Mouse (Mus musculus): ENCODE measurements around the gene 1700034J05Rik.
A peak's percentile ranks its signal among the peaks of the same experiment; 100 is the strongest.

1700034J05Rik gene

DNA sequence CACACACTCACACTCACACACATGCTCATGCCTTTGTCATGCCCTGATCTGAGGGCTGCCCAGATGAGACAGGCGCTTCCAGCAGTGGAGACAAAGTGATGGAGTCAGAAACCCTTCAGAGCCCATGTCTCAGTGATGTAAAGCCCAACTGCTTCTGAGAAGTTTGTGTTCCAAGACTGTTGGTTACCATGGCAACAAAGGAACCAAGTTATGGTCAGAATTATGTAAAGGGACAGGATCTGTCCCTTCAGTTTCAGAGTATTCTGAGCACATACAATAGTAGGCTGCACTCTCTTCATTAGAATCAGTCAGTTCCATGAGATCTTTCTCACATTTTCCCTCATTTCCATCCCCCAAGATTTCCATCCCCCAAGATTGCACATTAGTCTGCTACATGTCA, at the start of gene 1700034J05Rik:
Gene 1700034J05Rik, minus strand, starts transcription at position 165 of the 400 bp plus-strand sequence.
- no peak for DNase-seq (ENCODE audit: low spot score)

DNA sequence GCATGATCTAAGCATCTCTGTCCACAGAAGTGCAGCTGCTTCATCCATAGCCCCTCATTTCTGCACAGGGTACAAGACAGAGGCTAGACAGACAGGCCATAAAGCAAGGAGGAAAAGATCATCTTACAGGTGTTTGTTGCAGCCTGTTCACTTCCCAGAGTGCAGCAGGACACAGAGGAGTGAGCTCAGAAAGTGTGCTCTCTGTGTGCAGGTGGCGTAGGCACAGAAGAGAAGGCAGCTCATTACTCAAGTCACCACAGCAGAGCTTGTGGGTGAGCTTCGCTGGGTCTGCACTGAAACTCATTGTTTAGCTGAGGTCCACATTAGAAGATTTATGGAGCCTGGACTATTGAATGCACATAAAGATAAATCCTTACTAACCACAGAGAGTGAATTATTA, 45.5 kb upstream of the 1700034J05Rik start:
- DNase-seq (ENCODE audit: low spot score) = no peak

DNA sequence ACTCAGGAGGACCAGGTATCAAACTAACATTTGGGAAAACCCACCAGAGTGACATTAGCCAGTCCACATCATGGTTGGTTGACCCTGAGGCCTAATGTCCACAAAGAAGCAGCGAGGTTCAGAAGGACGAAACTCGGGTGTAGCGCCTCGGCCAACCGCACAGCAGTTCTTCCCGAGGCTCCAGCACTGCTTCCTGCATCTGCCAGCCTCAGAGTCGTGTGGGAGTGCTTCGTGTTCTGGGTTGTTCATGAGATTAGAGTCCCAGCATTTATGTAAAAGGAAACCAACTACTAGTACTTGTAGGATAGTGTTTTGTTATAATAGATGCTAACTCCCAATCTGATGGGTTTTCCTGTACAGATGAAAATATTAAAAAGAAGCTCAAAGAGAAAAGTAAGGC, 45.1 kb upstream of the 1700034J05Rik start:
- no peak for DNase-seq (ENCODE audit: low spot score)

GRCm38 (mm10) chr6:146998710-146999109, 44.5 kb upstream of the 1700034J05Rik start:
- DNase-seq (ENCODE audit: low spot score) = no peak

DNA sequence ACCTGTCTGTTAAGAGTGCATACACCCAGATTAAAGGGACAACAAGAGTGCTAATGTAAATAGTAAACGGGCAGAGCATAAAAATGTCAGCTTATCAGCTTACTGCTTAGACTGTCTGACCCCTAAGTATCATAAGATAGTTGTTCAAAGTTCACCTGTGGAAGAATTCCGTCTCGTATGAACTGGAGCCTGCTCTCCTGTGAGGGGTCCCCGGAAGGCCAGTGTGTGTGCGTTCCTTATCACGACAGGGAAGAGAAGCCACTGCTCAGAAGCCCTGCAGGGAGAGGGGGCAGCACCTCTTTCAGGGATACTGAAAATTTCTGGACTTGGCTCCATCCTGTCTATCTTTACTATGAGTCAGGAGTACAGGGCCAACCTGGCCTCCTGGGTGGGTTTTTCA, 42.8 kb upstream of the 1700034J05Rik start:
- DNase-seq (ENCODE audit: low spot score) = no peak

GRCm38 (mm10) chr6:146995878-146996277, 41.7 kb upstream of the 1700034J05Rik start:
- no peak for DNase-seq (ENCODE audit: low spot score)

- no peak for DNase-seq (ENCODE audit: low spot score)
These were observed 41.2 kb upstream of the 1700034J05Rik start for GRCm38 (mm10) chr6:146995391-146995790.

- peak; percentile 51 for DNase-seq (ENCODE audit: low spot score)
These were observed 40.0 kb upstream of the 1700034J05Rik start for GRCm38 (mm10) chr6:146994236-146994635.

- no peak for DNase-seq (ENCODE audit: low spot score)
These were observed 30.3 kb upstream of the 1700034J05Rik start for GRCm38 (mm10) chr6:146984569-146984968.

DNA sequence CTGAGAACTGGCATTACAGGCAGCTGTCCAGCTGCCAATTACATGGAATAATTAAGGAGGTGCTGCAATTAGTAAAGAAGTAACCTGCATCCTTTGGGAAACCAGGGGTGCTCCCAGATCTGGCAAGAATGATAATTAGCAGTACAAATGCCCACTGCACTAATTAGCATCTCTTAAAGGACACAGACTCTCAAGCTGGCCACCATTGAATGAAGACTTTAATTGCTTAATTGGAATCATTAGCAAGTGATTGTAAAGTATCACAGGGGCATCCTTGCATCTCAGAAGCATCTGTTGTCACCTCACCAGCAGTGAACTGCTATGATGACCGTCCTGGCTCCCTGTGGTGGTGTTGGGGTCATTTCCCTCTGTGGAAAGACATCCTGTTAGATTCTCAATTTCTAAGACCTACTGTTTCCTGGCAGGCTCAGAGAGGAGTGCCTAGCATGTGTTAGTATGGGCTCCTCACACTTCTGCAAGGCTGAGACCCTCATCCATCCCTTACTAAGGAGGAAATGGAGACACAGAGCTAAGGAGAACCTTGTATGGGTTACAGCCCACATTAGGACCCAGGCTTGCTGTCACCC, 27.1 kb upstream of the 1700034J05Rik start:
- DNase-seq (ENCODE audit: low spot score) = no peak

- DNase-seq (ENCODE audit: low spot score) = no peak
These were observed 25.7 kb upstream of the 1700034J05Rik start for GRCm38 (mm10) chr6:146979953-146980352.

DNA sequence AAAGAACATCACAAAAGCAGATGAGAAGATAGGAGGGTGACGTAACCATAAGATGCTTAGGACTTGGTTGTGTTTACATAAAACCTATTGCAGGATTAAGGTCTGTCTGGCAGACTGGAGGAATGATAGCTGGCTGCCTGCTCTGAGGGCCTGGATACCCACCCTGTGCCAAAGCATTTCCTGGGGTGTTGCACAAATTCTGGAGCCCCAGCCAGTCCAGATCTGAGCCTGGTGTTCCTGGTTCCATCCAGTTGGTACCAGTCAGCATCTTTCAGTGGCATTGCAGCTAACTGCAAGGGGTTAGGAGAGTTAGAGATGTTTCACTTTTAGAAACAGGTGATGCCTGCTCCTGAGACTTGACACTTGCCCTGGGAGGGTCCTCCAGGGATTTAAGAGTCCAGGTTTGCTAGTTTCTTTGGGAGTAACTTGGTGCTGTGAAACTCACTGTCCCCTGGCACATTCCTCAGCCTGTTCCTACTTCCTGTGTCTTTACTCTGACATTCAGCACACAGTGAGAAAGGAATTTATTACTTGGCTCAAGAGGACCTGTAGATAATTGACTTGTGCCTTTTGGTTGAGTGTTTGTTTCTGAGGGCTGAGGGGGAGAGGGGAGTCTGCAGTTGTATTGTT, 25.0 kb upstream of the 1700034J05Rik start:
- DNase-seq (ENCODE audit: low spot score) = no peak

DNA sequence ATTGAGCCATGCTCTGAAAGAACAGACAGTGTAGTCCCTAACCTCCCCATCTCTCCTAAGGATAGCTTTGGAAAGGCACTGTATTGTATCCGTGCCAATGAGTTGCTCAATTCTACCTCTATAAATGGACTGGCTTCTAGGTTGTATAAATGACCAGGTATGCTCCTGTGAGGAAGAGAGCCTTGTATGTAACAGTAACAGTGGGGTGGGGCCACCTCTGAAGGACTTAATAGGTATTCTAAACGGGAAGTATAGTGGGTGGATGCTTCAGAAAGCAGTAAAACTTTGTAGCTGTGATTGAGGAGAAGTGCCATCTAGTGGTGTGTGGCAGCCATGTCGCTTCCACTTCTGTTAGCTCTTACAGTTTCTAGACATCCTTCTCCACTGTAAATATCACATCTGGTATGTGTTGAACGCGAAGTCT, 24.5 kb upstream of the 1700034J05Rik start:
- DNase-seq (ENCODE audit: low spot score) = no peak

GRCm38 (mm10) chr6:146976446-146976845, 22.2 kb upstream of the 1700034J05Rik start:
- no peak for DNase-seq (ENCODE audit: low spot score)

- no peak for DNase-seq (ENCODE audit: low spot score)
These were observed 19.6 kb upstream of the 1700034J05Rik start for GRCm38 (mm10) chr6:146973830-146974229.

GRCm38 (mm10) chr6:146973406-146973805, 19.2 kb upstream of the 1700034J05Rik start:
- no peak for DNase-seq (ENCODE audit: low spot score)

GRCm38 (mm10) chr6:146972740-146973139, 18.5 kb upstream of the 1700034J05Rik start:
- DNase-seq (ENCODE audit: low spot score) = no peak

DNA sequence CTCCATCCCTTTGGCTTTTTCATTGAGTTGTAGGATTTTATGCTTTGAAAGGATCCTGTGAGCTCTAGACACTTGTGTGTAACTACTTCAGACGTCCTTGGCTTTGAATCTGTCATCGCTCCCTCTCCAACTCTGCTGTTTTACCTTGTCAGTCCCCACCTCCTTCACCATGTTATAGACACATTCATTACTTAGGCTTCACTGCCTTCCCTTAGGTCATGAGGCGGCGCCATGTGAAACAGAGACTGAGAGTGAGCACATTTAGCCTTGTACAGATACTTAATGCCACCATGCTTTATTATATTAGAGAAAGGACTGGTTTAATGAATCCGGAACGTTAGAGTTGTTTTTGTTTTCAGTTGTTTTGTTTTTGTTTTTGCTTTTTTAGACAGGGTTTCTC, 17.8 kb upstream of the 1700034J05Rik start:
- no peak for DNase-seq (ENCODE audit: low spot score)

DNA sequence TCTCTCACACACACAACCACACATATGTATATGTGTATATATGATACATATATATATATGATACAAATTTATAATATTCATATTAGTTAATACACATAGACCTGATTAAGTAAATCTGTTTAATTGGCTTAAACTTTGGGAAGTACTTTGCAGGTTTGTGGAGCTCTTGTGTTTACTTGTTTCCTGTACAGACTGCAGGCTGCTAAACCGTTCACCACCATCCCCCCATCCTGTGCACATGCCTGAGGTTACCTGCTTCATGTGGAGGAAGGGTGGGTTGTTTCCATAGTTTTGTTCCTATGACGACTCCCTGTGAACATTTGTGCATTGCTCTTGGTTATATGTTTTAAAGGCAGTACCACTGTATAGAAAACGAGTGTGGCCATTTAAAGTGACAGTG, 17.1 kb upstream of the 1700034J05Rik start:
- no peak for DNase-seq (ENCODE audit: low spot score)

DNA sequence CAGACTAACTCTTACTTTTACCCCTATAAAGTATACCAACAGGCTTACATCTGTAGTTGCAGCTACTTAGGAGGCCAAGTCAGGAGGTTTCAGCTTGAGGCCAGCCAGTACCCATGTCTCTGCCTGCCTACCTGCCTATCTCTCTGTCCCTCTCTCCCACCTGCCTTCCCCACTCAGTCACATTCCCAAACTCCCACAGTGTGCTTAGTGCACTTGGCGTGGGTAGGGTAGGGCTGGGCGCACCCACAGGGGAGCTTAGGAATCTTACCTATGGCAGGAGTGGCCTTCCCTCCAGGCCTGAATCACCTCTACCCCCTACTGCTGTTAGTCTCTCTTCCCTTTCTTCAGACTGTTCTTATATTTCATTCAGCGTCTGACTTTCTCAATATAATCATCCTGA, 16.6 kb upstream of the 1700034J05Rik start:
- no peak for DNase-seq (ENCODE audit: low spot score)

DNA sequence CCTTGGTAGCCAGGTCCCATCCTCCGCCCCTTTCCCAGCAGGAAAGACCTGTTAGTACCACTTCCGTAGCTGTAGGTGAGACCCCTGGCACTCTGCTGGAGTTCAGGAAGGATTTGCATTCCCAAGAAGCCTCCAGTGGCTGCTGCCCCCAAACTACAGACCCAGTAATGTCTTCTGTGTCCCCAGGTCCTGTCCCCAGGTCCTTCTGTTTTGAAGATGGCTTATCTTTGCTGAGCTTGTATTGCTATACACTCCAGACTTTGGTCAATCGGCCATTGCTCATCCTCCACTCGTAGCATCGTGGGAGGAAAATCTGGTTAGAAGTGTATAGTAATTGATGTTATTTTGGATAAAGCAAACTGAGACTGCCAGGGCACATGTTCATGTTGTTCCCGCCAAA, 13.6 kb upstream of the 1700034J05Rik start:
- DNase-seq (ENCODE audit: low spot score) = no peak

- DNase-seq (ENCODE audit: low spot score) = no peak
These were observed 12.3 kb upstream of the 1700034J05Rik start for GRCm38 (mm10) chr6:146966446-146967019.

GRCm38 (mm10) chr6:146965139-146965772, 11.0 kb upstream of the 1700034J05Rik start:
- no peak for DNase-seq (ENCODE audit: low spot score)

Data from layer of hippocampus, adult 9-10 months (tissue).